Mouse (Mus musculus) heart, postnatal 0 days (tissue): Measurements from ENCODE around the gene Olfr190. TPM values are rescaled to one million over a fixed set of nuclear protein-coding genes. Genes with fewer than 3 reads are reported as not detected.
"Not testable (repeated sequence)": the region's sequence is repeated elsewhere in the genome, so short reads cannot be mapped to it uniquely, and the experiment has no call there.

Experiments used
- ATAC-seq: fragments of 200-750 bp; cut with Nextera tagmentation; 2 replicates; pipeline ENCODE4 v1.8.0; 2017; ENCODE audit warnings: low read depth, moderate number of reproducible peaks, moderate library complexity; ENCODE audit not compliant: insufficient read depth
- DNase-seq: peaks from one replicate; pipeline ENCODE4 v3.0.0-alpha.2; 2016; ENCODE audit warnings: low spot score
- H3K27ac ChIP-seq: fragments of 300-500 bp; sonication (generic); 2 replicates; pipeline ENCODE4 v1.5.1; 2014; ENCODE audit warnings: low read depth, mild to moderate bottlenecking
- H3K27me3 ChIP-seq: fragments of 300-500 bp; sonication (generic); 2 replicates; pipeline ENCODE4 v1.6.1; 2014; ENCODE audit warnings: low read length, mixed read lengths; ENCODE audit not compliant: control insufficient read depth, insufficient read depth
- H3K36me3 ChIP-seq: fragments of 300-500 bp; sonication (generic); replicated peaks from 2 replicates; pipeline ENCODE4 v1.6.1; 2014; ENCODE audit warnings: low read length, mixed read lengths; ENCODE audit not compliant: control insufficient read depth, insufficient read depth
- H3K4me1 ChIP-seq: fragments of 300-500 bp; sonication (generic); 2 replicates; pipeline ENCODE4 v1.6.1; 2014; ENCODE audit warnings: antibody characterized with exemption; ENCODE audit not compliant: control insufficient read depth, insufficient read depth
- H3K4me2 ChIP-seq: fragments of 300-500 bp; sonication (generic); 2 replicates; pipeline ENCODE4 v1.6.1; 2014; ENCODE audit warnings: low read depth, mild to moderate bottlenecking, low read length, moderate library complexity
- H3K4me3 ChIP-seq: fragments of 300-500 bp; sonication (generic); 2 replicates; pipeline ENCODE4 v1.5.1; 2014; ENCODE audit warnings: low read depth, low read length
- H3K9ac ChIP-seq: fragments of 300-500 bp; sonication (generic); replicated peaks from 2 replicates; pipeline ENCODE4 v1.6.1; 2014; ENCODE audit warnings: low read depth, low read length, mixed read lengths
- H3K9me3 ChIP-seq: fragments of 300-500 bp; sonication (generic); replicated peaks from 2 replicates; pipeline ENCODE4 v1.6.1; 2016; ENCODE audit warnings: low read length; ENCODE audit not compliant: control insufficient read depth
- CTCF ChIP-seq: IDR thresholded peaks from 2 replicates; pipeline ENCODE4 v1.5.1; 2016; ENCODE audit warnings: antibody characterized with exemption, control low read depth, low read depth
- EP300 ChIP-seq: IDR thresholded peaks from 2 replicates; pipeline ENCODE4 v1.6.1; 2016; ENCODE audit warnings: antibody characterized with exemption, low read depth
- WGBS: fragments of 180-500 bp; shearing (Covaris S2); extraction: QIAGEN DNeasy Blood & Tissue Kit; methylation state at CpG from one replicate; pipeline ENCODE4 v1.1.7; 2014; 5-methylcytosine and 5-hydroxymethylcytosine counted together
- polyA plus RNA-seq: library from polyadenylated mRNA; unstranded; fragments of >200 nt; fragmentation: Nextera tagmentation; extraction: Ambion mirVana; gene quantifications from 2 replicates; pipeline ENCODE4 v1.2.1, GENCODE M21; 2015
- total RNA-seq: library from RNA; depleted of rRNA; stranded (reverse); fragments of >200 nt; gene quantifications from 2 replicates; pipeline ENCODE4 v1.2.3, GENCODE M21; 2014; ENCODE audit warnings: low replicate concordance

Gene Olfr190
- total and polyA plus RNA-seq, 2 experiments from 2014 or later: not detected

GRCm38 (mm10) chr16:59073520-59073919, 4.3 kb downstream of the Olfr190 start:
- ATAC-seq (no peak), DNase-seq (no peak)
- H3K4me2 ChIP-seq: no peak overlapping the region
- H3K27me3 ChIP-seq: no peaks in the 10 kb centered on the region
- H3K9me3 ChIP-seq: no peaks in the 10 kb centered on the region
- H3K4me3 ChIP-seq: no peak overlapping the region
- H3K9ac ChIP-seq: no peak overlapping the region
- WGBS: 69% methylated on average over 1 of the region's 1 CpGs
- H3K36me3 ChIP-seq: no peaks in the 10 kb centered on the region
- H3K4me1 ChIP-seq: no peaks in the 10 kb centered on the region
- no peak overlapping the region for H3K27ac ChIP-seq
- TF ChIP-seq EP300 (no peak), CTCF (no peak)

GRCm38 (mm10) chr16:59071755-59072154, 6.0 kb downstream of the Olfr190 start:
- no peak for TF ChIP-seq CTCF
- Histone ChIP-seq H3K4me1 (no peaks in the 10 kb centered on the region), H3K9ac (no peak overlapping the region), H3K4me3 (no peak overlapping the region), H3K9me3 (no peaks in the 10 kb centered on the region), H3K27ac (no peak overlapping the region), H3K36me3 (no peaks in the 10 kb centered on the region), H3K4me2 (no peak overlapping the region), H3K27me3 (no peaks in the 10 kb centered on the region)
- ATAC-seq: no peak
- no peak for DNase-seq

DNA sequence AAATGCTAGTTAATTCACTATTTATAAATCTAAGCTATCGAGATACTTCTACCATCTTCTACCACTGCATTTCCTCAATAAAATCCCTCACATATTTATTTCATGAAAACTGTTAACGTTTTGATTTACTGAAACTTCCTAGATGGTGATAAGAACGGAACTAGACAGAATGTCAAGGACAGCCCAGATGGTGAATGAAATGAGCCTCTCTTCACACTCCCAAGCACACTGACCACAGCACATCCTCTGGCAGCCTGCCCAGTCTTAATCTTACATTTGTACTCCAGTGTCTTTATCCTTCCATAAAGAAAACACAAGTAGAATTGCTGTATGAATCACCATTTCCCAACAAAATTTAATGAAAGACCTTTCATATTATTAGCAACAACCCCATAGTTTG, 15.4 kb downstream of the Olfr190 start:
- WGBS: 30% methylated on average over 3 of the region's 3 CpGs
- H3K27ac ChIP-seq, H3K4me1 ChIP-seq, H3K4me3 ChIP-seq, ATAC-seq, H3K4me2 ChIP-seq, H3K27me3 ChIP-seq, H3K36me3 ChIP-seq, H3K9me3 ChIP-seq, H3K9ac ChIP-seq, DNase-seq: not testable (repeated sequence)

DNA sequence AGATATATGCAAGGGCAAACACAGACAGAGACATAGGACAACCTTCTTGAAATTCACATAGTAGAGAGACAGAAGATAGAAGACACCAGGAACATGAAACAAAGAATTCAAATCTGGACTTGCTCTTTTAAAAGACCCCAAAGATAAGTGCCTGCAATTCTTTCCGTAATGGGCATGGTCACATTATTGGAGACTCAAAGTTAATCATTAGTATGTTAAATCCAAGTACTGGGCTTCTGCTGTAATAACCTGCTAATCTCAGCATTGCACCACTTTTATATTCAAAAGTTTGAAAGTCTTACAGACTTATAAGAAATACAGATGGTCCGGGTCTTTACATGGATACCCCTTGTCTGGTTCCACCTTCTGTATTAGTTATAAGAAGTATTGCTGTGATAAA, 28.5 kb downstream of the Olfr190 start:
- not testable (repeated sequence) for H3K4me3 ChIP-seq, H3K4me1 ChIP-seq, H3K9ac ChIP-seq, H3K27me3 ChIP-seq, ATAC-seq, H3K36me3 ChIP-seq, H3K9me3 ChIP-seq, H3K4me2 ChIP-seq, H3K27ac ChIP-seq, DNase-seq
- WGBS: 82% methylated on average over 2 of the region's 2 CpGs

- no peaks in the 10 kb centered on the region for H3K36me3 ChIP-seq
- H3K4me3 ChIP-seq: no peak overlapping the region
- no peak overlapping the region for H3K9ac ChIP-seq
- H3K4me1 ChIP-seq: no peaks in the 10 kb centered on the region
- DNase-seq (no peak), ATAC-seq (no peak)
- WGBS: 64% methylated on average over 1 of the region's 1 CpGs
- no peak overlapping the region for H3K27ac ChIP-seq
- H3K4me2 ChIP-seq: no peak overlapping the region
- H3K9me3 ChIP-seq: no peaks in the 10 kb centered on the region
- no peaks in the 10 kb centered on the region for H3K27me3 ChIP-seq
- TF ChIP-seq CTCF (no peak), EP300 (no peak)
Observed at GRCm38 (mm10) chr16:59048860-59049259, 28.9 kb downstream of the Olfr190 start.

GRCm38 (mm10) chr16:59047579-59047978, 30.2 kb downstream of the Olfr190 start:
- TF ChIP-seq CTCF (no peak), EP300 (no peak)

More at GRCm38 (mm10) chr16:59047579-59047978, 30.2 kb downstream of the Olfr190 start:
- H3K9ac ChIP-seq: no peak overlapping the region
- H3K9me3 ChIP-seq: no peaks in the 10 kb centered on the region
- H3K4me3 ChIP-seq: no peak overlapping the region
- no peak for ATAC-seq
- WGBS: 35% methylated on average over 4 of the region's 4 CpGs
- no peaks in the 10 kb centered on the region for H3K4me1 ChIP-seq
- H3K27me3 ChIP-seq: no peaks in the 10 kb centered on the region
- no peak overlapping the region for H3K4me2 ChIP-seq
- H3K27ac ChIP-seq: no peak overlapping the region
- H3K36me3 ChIP-seq: no peaks in the 10 kb centered on the region
- DNase-seq: no peak
